Mouse (Mus musculus) CH12.LX (cell line): ENCODE measurements around the gene Sell. TPM values are rescaled to one million over a fixed set of nuclear protein-coding genes. Genes with fewer than 3 reads are reported as not detected.

Source experiments
- DNase-seq: peaks from one replicate; pipeline ENCODE4 v3.0.0-alpha.2; 2013; ENCODE audit errors: extremely low read depth
- H3K27ac ChIP-seq: 2 replicates; pipeline ENCODE4 v1.5.1; 2012; ENCODE audit warnings: low read depth, mild to moderate bottlenecking, control low read depth, moderate library complexity; ENCODE audit not compliant: insufficient read depth
- H3K27me3 ChIP-seq: replicated peaks from 2 replicates; pipeline ENCODE3; 2012; ENCODE audit warnings: inconsistent platforms
- H3K36me3 ChIP-seq, 2 experiments: replicated peaks in 1 of 2; 2 replicates each; pipeline versions ENCODE3 to v1.6.1; 2012; ENCODE audit warnings: inconsistent platforms in 1 of 2, low read length in 1 of 2, mild to moderate bottlenecking in 1 of 2, mixed read lengths in 1 of 2, moderate library complexity in 1 of 2; ENCODE audit not compliant: control insufficient read depth in 1 of 2, insufficient read depth in 1 of 2
- H3K4me1 ChIP-seq, 2 experiments: 2 replicates each; pipeline ENCODE4 v1.6.1; 2012; ENCODE audit warnings: inconsistent platforms in 1 of 2, moderate library complexity in 1 of 2; ENCODE audit not compliant: insufficient read depth in 2 of 2, control insufficient read depth in 1 of 2
- H3K4me2 ChIP-seq: 2 replicates; pipeline ENCODE4 v1.6.1; 2012; ENCODE audit warnings: low read depth, mild to moderate bottlenecking, control low read depth; ENCODE audit not compliant: poor library complexity, insufficient read depth, severe bottlenecking
- H3K4me3 ChIP-seq, 3 experiments: fragments of 150-350 bp in 1 of 3; sonication (generic) in 1 of 3; replicated peaks in 1 of 3; 2 replicates each; pipeline versions ENCODE3 to v1.5.1; 2011 to 2012; ENCODE audit warnings: low read depth in 2 of 3, low read length in 2 of 3, mild to moderate bottlenecking in 2 of 3, moderate library complexity in 2 of 3, control low read depth in 1 of 3, improper control_type of control experiment in 1 of 3, inconsistent platforms in 1 of 3, mixed read lengths in 1 of 3; ENCODE audit not compliant: poor library complexity in 1 of 3
- H3K79me2 ChIP-seq: replicated peaks from 2 replicates; pipeline ENCODE4 v1.6.1; 2012; ENCODE audit warnings: mild to moderate bottlenecking, moderate library complexity; ENCODE audit not compliant: control insufficient read depth, poor library complexity, insufficient read depth, severe bottlenecking; ENCODE audit errors: extremely low read depth
- H3K9ac ChIP-seq: 2 replicates; pipeline ENCODE4 v1.6.1; 2012; ENCODE audit warnings: low read depth, mild to moderate bottlenecking, control low read depth, moderate library complexity; ENCODE audit not compliant: insufficient read depth
- H3K9me3 ChIP-seq: replicated peaks from 2 replicates; pipeline ENCODE3; 2012; ENCODE audit warnings: low read length, inconsistent platforms, mixed read lengths
- CHD1 ChIP-seq: IDR thresholded peaks from 2 replicates; pipeline ENCODE4 v1.6.1; 2012; ENCODE audit warnings: low read depth, low read length, improper control_type of control experiment, inconsistent platforms
- CHD2 ChIP-seq: IDR thresholded peaks from 2 replicates; pipeline ENCODE4 v1.6.1; 2011; ENCODE audit warnings: low read length, improper control_type of control experiment
- ELF1 ChIP-seq: IDR thresholded peaks from 2 replicates; pipeline ENCODE4 v1.6.1; 2014; ENCODE audit warnings: low read depth, mild to moderate bottlenecking, inconsistent platforms, low read length, improper control_type of control experiment
- EP300 ChIP-seq: IDR thresholded peaks from 2 replicates; pipeline ENCODE4 v1.6.1; 2011; ENCODE audit warnings: low read length, improper control_type of control experiment
- GABPA ChIP-seq: IDR thresholded peaks from 2 replicates; pipeline ENCODE4 v1.6.1; 2012; ENCODE audit warnings: low read depth, low read length, improper control_type of control experiment, inconsistent platforms; ENCODE audit not compliant: insufficient replicate concordance
- HCFC1 ChIP-seq: IDR thresholded peaks from 2 replicates; pipeline ENCODE4 v1.6.1; 2012; ENCODE audit warnings: low read depth, mild to moderate bottlenecking, inconsistent platforms, low read length, improper control_type of control experiment
- JUND ChIP-seq: conservative IDR thresholded peaks from 2 replicates; pipeline ENCODE4 v1.6.1; 2011; ENCODE audit warnings: low read depth, low read length, improper control_type of control experiment
- KAT2A ChIP-seq: IDR thresholded peaks from 2 replicates; pipeline ENCODE4 v1.6.1; 2012; ENCODE audit warnings: low read length, improper control_type of control experiment, inconsistent platforms; ENCODE audit not compliant: insufficient replicate concordance
- MAX ChIP-seq: IDR thresholded peaks from 2 replicates; pipeline ENCODE4 v1.6.1; 2011; ENCODE audit warnings: low read length, improper control_type of control experiment
- MAZ ChIP-seq: IDR thresholded peaks from 2 replicates; pipeline ENCODE4 v1.6.1; 2012; ENCODE audit warnings: low read depth, mild to moderate bottlenecking, inconsistent platforms, low read length, improper control_type of control experiment, moderate library complexity
- MEF2A ChIP-seq: IDR thresholded peaks from 2 replicates; pipeline ENCODE4 v1.6.1; 2014; ENCODE audit warnings: low read depth, mild to moderate bottlenecking, inconsistent platforms, low read length, improper control_type of control experiment, borderline replicate concordance
- MXI1 ChIP-seq: IDR thresholded peaks from 2 replicates; pipeline ENCODE4 v1.6.1; 2011; ENCODE audit warnings: mild to moderate bottlenecking, low read depth, low read length, improper control_type of control experiment
- MYC ChIP-seq: IDR thresholded peaks from 2 replicates; pipeline ENCODE4 v1.6.1; 2011; ENCODE audit warnings: low read depth, mild to moderate bottlenecking, improper control_type of control experiment, low read length
- NELFE ChIP-seq: IDR thresholded peaks from 2 replicates; pipeline ENCODE4 v1.6.1; 2011; ENCODE audit warnings: low read depth, low read length, improper control_type of control experiment
- PAX5 ChIP-seq: IDR thresholded peaks from 2 replicates; pipeline ENCODE4 v1.6.1; 2012; ENCODE audit warnings: low read length, inconsistent platforms, mixed read lengths
- POLR2AphosphoS2 ChIP-seq: IDR thresholded peaks from 2 replicates; pipeline ENCODE4 v1.6.1; 2011; ENCODE audit warnings: low read depth, low read length, improper control_type of control experiment
- TBP ChIP-seq: conservative IDR thresholded peaks from 2 replicates; pipeline ENCODE4 v1.6.1; 2011; ENCODE audit warnings: low read depth, low read length, improper control_type of control experiment
- TCF12 ChIP-seq: IDR thresholded peaks from 2 replicates; pipeline ENCODE4 v1.6.1; 2014; ENCODE audit warnings: low read depth, mild to moderate bottlenecking, inconsistent platforms, low read length, improper control_type of control experiment
- UBTF ChIP-seq: IDR thresholded peaks from 2 replicates; pipeline ENCODE4 v1.6.1; 2012; ENCODE audit warnings: low read depth, mild to moderate bottlenecking, inconsistent platforms, low read length, improper control_type of control experiment, moderate library complexity
- USF1 ChIP-seq: IDR thresholded peaks from 2 replicates; pipeline ENCODE4 v1.6.1; 2014; ENCODE audit warnings: low read depth, mild to moderate bottlenecking, inconsistent platforms, low read length, improper control_type of control experiment
- ZC3H11A ChIP-seq: IDR thresholded peaks from 2 replicates; pipeline ENCODE4 v1.6.1; 2012; ENCODE audit warnings: low read depth, mild to moderate bottlenecking, inconsistent platforms, low read length, improper control_type of control experiment
- dilution Hi-C: fragments of 300-500 bp; cut with MboI; formaldehyde crosslinking; loops from 2 replicates; pipeline ENCODE4 v1.14.3; 2020; ENCODE audit warnings: low sequenced_read_pairs; ENCODE audit not compliant: extremely low pct_unique_long_range_greater_than_20kb, extremely low pct_ligation_motif_present
- in situ Hi-C: fragments of 300-500 bp; cut with MboI; formaldehyde crosslinking; loops from 3 replicates; pipeline ENCODE4 v1.14.3; 2019; ENCODE audit warnings: low sequenced_read_pairs, low pct_ligation_motif_present, low pct_unique_long_range_greater_than_20kb, mixed read lengths
- polyA plus RNA-seq: library from polyadenylated mRNA; unstranded; fragments of >175 nt; gene quantifications from 2 replicates; pipeline ENCODE4 v1.2.1, GENCODE M21; 2012; ENCODE audit warnings: low read depth; ENCODE audit not compliant: insufficient read length
- total RNA-seq, 2 experiments: library from RNA; depleted of rRNA; stranded (reverse); fragments of 300-350 nt in 1 of 2; fragments of >200 nt in 1 of 2; gene quantifications; 2 replicates each; pipeline ENCODE4 v1.2.3; 2012 to 2014

Sell gene
- total and polyA plus RNA-seq, 3 experiments, result not detected

DNA sequence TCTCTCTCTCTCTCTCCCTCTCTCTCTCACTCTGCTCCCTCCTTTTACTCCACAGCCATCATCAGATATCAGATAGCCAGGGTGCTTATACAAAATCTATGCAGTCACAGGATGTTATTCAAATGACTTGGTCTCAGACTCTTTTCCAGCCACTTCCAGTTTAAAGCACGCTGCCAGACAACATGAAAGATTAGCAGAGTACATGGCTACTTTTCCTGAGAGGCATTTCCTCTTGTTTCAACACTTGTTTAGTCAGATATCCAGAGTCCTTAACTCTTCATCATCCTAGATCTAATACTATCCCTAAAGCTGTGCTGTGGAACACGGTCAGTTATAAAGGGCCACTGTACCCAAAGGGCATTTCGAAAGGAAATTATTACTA, 59.0 kb downstream of the Sell start:
- no peak overlapping the region for H3K4me2 ChIP-seq
- H3K4me1 ChIP-seq, result no peaks in the 10 kb centered on the region
- no peaks in the 10 kb centered on the region for H3K79me2 ChIP-seq
- no peak overlapping the region for H3K27ac ChIP-seq
- H3K27me3 ChIP-seq, result peaks cover 4% of the 10 kb centered on the region
- H3K36me3 ChIP-seq, result no peaks in the 10 kb centered on the region
- no peak for DNase-seq
- H3K4me3 ChIP-seq, result no peak overlapping the region
- in situ Hi-C loops, result no loop called here
- H3K9ac ChIP-seq, result no peak overlapping the region
- H3K9me3 ChIP-seq, result no peaks in the 10 kb centered on the region
- no peak for TF ChIP-seq ELF1
- no peak for TF ChIP-seq GABPA
- no peak for TF ChIP-seq NELFE
- no peak for TF ChIP-seq USF1
- no peak for TF ChIP-seq JUND
- no peak for TF ChIP-seq MXI1
- no peak for TF ChIP-seq TBP
- TF ChIP-seq MEF2A, result no peak
- TF ChIP-seq ZC3H11A, result no peak
- TF ChIP-seq POLR2AphosphoS2, result no peak
- TF ChIP-seq UBTF, result no peak
- TF ChIP-seq EP300, result no peak
- no peak for TF ChIP-seq MYC
- TF ChIP-seq PAX5, result no peak
- no peak for TF ChIP-seq KAT2A
- no peak for TF ChIP-seq MAX
- no peak for TF ChIP-seq CHD2
- dilution Hi-C loops, result no loop called here

DNA sequence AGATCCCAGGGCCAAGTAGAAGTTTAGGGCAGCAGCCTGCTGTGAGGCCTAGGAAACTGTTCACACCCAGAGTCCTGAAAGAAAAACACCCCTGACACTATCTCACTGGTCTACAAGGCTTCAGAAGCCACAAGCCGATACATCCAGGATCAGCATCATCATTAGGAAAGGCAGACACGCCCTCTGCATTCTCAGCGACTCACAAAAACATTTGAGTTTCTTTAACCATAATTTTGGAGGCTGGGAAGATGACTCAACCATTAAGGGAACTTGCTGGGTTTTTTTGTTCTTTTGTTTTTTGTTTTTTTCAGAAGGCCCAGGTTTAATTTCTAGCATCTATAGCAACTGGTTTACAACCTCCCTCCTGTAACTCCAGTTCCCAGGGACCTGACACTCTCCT, 62.1 kb downstream of the Sell start:
- no peak for TF ChIP-seq HCFC1
- no peak for TF ChIP-seq MAX
- no peak for TF ChIP-seq MAZ
- TF ChIP-seq CHD1, result no peak
- no peak for TF ChIP-seq EP300
- no peak for TF ChIP-seq PAX5
- no peak for TF ChIP-seq ZC3H11A
- no peak for TF ChIP-seq TCF12
- no peak for TF ChIP-seq TBP
- no peak for TF ChIP-seq USF1
- TF ChIP-seq, all 38 proteins: peak for 0
- Histone ChIP-seq H3K9me3 (peaks cover 5% of the 10 kb centered on the region), H3K4me3 (no peak overlapping the region), H3K27me3 (peaks cover 4% of the 10 kb centered on the region), H3K4me1 (no peaks in the 10 kb centered on the region), H3K9ac (no peak overlapping the region), H3K27ac (no peak overlapping the region), H3K79me2 (no peaks in the 10 kb centered on the region), H3K36me3 (no peaks in the 10 kb centered on the region), H3K4me2 (no peak overlapping the region)
- in situ Hi-C loops (no loop called here), dilution Hi-C loops (no loop called here)
- no peak for DNase-seq
